Mouse (Mus musculus) urinary bladder, postnatal 4 days (tissue): ENCODE data around the gene Slx4ip.
"Not testable (repeated sequence)": the region's sequence is repeated elsewhere in the genome, so short reads cannot be mapped to it uniquely, and the experiment has no call there.

Experiments
- DNase-seq, 2 experiments: peaks; one replicate each; pipeline ENCODE4 v3.0.0; 2021 to 2022; ENCODE audit warnings: low spot score in 2 of 2

Gene Slx4ip

GRCm38 (mm10) chr2:136891068-136891950 lies at the start of gene Slx4ip, which contains the start of the genes AL731706.1 and Mkks:
TSS of gene Slx4ip (plus strand) at chr2:136891218.
TSS of gene AL731706.1 (minus strand) at chr2:136891389.
TSS of gene Mkks (minus strand) at chr2:136891389.
- peak; percentile 99 for DNase-seq

GRCm38 (mm10) chr2:136850366-136850765 lies 40.7 kb upstream of the Slx4ip start:
- no peak for DNase-seq

GRCm38 (mm10) chr2:136854543-136855388 lies 36.3 kb upstream of the Slx4ip start:
- no peak for DNase-seq

- DNase-seq, result no peak
These were observed 5.4 kb upstream of the Slx4ip start, which contains the start of gene AL731706.2 for GRCm38 (mm10) chr2:136885579-136885978. TSS of gene AL731706.2 (minus strand) at chr2:136885679.

GRCm38 (mm10) chr2:136886846-136887245 lies 4.2 kb upstream of the Slx4ip start:
- no peak for DNase-seq

GRCm38 (mm10) chr2:136890716-136891067 lies 326 bp upstream of the Slx4ip start:
- DNase-seq, result not testable (repeated sequence)

GRCm38 (mm10) chr2:136891951-136892371 lies 943 bp downstream of the Slx4ip start:
- peak; percentile 91 to 92 for DNase-seq

- DNase-seq, result no peak
These were observed 3.5 kb downstream of the Slx4ip start for GRCm38 (mm10) chr2:136894494-136894893.

- no peak for DNase-seq
These were observed 5.1 kb downstream of the Slx4ip start for GRCm38 (mm10) chr2:136896131-136896530.

GRCm38 (mm10) chr2:136908596-136908995 lies 17.6 kb downstream of the Slx4ip start:
- no peak for DNase-seq

- no peak for DNase-seq
These were observed 18.3 kb downstream of the Slx4ip start for GRCm38 (mm10) chr2:136909298-136909697.

GRCm38 (mm10) chr2:136911958-136912411 lies 21.0 kb downstream of the Slx4ip start:
- DNase-seq, result no peak

GRCm38 (mm10) chr2:136913021-136913420 lies 22.0 kb downstream of the Slx4ip start:
- DNase-seq, result no peak

GRCm38 (mm10) chr2:136914334-136914902 lies 23.4 kb downstream of the Slx4ip start:
- DNase-seq, result no peak

- DNase-seq, result peak; percentile 47 to 59
These were observed 28.4 kb downstream of the Slx4ip start for GRCm38 (mm10) chr2:136919433-136919832.

- no peak for DNase-seq
These were observed 29.4 kb downstream of the Slx4ip start for GRCm38 (mm10) chr2:136920257-136920993.

- no peak for DNase-seq
These were observed 30.0 kb downstream of the Slx4ip start for GRCm38 (mm10) chr2:136921003-136921408.

GRCm38 (mm10) chr2:136936391-136937288 lies 45.6 kb downstream of the Slx4ip start:
- DNase-seq, result no peak

GRCm38 (mm10) chr2:136938249-136938648 lies 47.2 kb downstream of the Slx4ip start:
- no peak for DNase-seq

- no peak for DNase-seq
These were observed 55.3 kb downstream of the Slx4ip start for GRCm38 (mm10) chr2:136946297-136946696.
